Mouse (Mus musculus) spleen, adult 18-20 months (tissue): Measurements from ENCODE around the gene Prima1.

Source experiments
- DNase-seq, 2 experiments: peaks; one replicate each; pipeline ENCODE4 v3.0.0; 2022; ENCODE audit warnings: mixed read lengths in 2 of 2

Gene Prima1

GRCm38 (mm10) chr12:103223671-103224070 is 18.3 kb downstream of the Prima1 start:
- DNase-seq, result no peak

DNA sequence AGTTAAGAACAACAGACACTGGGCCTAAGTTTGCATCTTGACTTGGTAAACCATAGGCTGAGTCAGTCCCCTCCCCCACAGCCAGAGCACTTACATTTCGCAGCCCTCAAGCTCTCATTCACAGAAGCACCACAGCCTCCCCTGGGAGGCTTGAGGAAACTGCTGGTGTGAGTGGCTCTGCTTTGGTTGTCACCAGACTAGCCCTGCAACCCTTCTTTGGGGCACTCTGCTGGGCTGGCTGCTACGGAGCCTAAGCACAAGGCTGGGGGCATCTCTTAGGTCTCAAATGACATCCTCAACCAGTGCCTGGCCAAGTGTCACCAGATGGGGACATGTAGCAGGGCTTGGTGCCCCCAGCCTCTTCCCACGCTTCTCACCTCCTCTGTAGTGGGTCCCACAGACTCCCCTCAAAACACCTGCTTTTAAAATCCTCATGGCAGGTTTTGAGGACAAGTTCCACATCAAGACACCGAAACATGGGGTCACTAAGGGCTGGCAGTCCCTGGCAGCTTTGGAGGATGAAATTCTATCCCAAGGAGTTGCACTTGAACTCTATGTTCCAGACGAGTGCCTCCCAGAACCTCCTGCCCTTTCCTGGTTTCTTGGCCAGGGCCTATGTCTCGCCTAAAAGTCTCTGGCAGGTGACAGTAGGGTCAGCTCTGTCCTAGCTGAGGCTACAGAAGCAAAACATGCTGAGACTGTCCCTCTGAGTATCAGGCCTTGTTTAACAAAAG is 25.9 kb downstream of the Prima1 start:
- no peak for DNase-seq

- no peak for DNase-seq
Measured at GRCm38 (mm10) chr12:103214797-103215196, 27.2 kb downstream of the Prima1 start.

GRCm38 (mm10) chr12:103214270-103214669 is 27.7 kb downstream of the Prima1 start:
- DNase-seq, result no peak

GRCm38 (mm10) chr12:103213591-103213990 is 28.4 kb downstream of the Prima1 start:
- DNase-seq, result no peak

DNA sequence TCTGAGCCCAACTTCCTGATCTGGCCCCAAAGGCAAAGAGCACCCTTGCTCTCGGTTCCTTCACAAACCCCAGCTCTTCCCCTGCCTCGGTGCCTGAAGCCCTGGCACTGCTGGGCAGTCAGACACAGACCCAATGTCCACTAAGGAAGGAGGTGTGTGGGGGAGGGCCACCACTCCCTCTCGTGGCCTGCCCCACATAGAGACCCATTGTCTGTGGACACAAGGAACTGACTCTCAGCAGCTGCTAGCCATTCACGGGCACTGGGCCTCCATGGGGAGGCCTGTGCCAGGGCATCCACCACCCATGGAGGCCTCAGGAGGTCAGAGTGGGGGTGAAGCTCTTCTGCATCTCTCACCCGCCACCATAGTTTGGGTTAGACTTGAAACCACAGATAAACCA is 30.9 kb downstream of the Prima1 start:
- DNase-seq, result no peak

- DNase-seq, result no peak
Measured at GRCm38 (mm10) chr12:103209581-103209980, 32.4 kb downstream of the Prima1 start.

GRCm38 (mm10) chr12:103205561-103205960 is 36.4 kb downstream of the Prima1 start:
- DNase-seq, result no peak

- no peak for DNase-seq
Measured at GRCm38 (mm10) chr12:103202592-103203544, 39.1 kb downstream of the Prima1 start.

- DNase-seq, result no peak
Measured at GRCm38 (mm10) chr12:103192996-103193395, 49.0 kb downstream of the Prima1 start.

- DNase-seq, result no peak
Measured at GRCm38 (mm10) chr12:103189771-103190170, 52.2 kb downstream of the Prima1 start.

GRCm38 (mm10) chr12:103188223-103188622 is 53.7 kb downstream of the Prima1 start:
- no peak for DNase-seq

GRCm38 (mm10) chr12:103187020-103187419 is 54.9 kb downstream of the Prima1 start:
- DNase-seq, result no peak

DNA sequence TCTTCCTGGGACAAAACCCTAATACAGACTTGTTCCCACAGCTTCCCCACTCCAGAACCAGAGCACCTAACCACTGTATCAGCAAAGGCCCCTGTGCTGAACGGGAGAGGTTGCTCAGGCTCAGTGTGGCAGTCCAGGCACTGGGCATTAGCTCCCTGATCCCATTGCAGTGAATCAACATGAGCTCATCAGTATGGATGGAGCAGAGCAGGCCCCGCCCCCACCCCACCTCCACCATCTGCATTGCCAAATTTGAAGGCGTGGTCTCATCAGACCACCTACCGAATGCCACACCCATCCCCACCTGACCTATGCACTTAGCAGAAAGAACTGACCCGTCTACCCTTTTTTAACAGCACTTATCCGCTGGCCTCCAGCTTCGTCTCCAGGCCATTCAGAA is 58.9 kb downstream of the Prima1 start:
- DNase-seq, result no peak

DNA sequence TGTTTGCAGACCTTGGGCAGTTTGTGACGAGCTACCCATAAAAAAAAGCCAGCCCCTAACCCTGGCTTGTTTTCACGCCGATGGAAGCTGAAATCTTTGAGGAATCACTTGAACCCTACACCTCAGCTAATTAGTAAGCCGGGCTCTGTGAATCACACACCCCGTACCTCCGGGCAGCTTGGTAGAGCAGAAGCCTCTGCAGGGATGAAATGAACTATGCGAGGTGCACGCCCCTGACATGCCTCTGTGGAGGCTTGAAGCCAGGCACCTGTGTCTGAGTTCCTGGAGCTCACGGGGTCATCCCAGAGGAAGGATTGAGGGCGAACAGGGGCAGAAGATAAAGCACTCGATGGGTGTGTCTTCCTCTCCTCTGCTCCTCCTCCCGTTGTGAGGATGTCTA is 73.1 kb downstream of the Prima1 start:
- DNase-seq, result no peak

GRCm38 (mm10) chr12:103164101-103165030 is 77.6 kb downstream of the Prima1 start:
- DNase-seq, result no peak

- no peak for DNase-seq
Measured at GRCm38 (mm10) chr12:103163596-103163995, 78.4 kb downstream of the Prima1 start.

DNA sequence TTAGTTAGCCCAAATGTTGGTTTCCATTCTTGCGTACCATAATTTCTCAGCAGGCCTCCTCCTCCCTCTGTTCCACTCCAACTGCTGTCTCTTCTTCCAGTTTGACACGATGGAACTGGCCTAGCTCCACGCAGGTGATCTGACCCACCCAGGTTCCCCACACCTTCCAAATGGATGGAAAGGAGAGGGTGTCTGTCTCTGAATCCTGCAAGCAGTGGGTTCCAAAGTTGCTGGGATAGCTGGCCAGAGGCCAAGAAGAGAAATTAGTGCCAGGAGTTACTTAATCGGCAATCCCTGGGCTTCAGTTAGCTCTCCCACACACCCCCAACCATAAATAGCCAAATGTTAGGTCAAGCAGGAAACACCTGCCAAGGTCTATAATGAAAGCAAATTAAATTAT is 81.2 kb downstream of the Prima1 start:
- DNase-seq, result no peak

GRCm38 (mm10) chr12:103159016-103159415 is 82.9 kb downstream of the Prima1 start:
- no peak for DNase-seq

DNA sequence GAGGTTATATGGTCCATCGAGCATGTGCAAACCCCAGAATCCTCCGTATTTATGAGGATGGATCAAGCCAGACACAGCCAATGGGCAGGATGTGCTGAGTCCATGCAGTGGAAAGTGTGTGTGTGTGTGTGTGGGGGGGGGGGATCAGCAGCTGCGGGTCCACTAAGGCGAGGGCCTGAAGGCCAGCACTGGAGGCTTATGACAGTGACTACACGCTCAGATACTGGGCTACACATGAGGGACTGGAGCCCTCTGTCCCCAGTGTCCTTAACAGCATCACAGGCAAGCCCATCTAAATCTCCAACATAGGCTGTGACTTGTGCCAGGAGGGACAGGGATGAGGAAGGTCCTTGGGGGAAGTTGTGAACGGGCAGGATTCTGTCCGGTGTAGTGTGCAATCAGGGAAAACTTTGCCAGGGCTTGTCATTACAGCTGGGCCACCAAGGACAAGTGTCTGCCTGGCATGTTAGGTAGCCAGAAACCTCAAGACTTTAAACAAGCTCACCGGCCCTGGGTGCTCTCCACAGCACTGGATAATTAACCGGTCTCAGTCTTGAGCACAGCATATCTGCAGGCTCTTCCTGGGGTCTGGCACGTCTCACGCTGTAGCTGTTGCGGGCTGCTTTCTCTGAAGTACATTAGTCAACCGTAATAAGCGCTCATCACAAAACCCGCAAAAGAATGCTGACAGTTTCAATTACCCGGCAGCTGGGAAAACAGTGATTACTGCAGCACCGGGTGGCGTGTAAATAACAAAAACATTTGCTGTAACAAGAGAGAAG is 84.6 kb downstream of the Prima1 start:
- DNase-seq, result no peak

- DNase-seq, result no peak
Measured at GRCm38 (mm10) chr12:103155406-103155805, 86.5 kb downstream of the Prima1 start.

- no peak for DNase-seq
Measured at GRCm38 (mm10) chr12:103154927-103155326, 87.0 kb downstream of the Prima1 start.
